Mouse (Mus musculus) embryonic facial prominence, embryonic 13.5 days (tissue): ENCODE measurements around the gene Dnajc22. TPM values are rescaled to one million over a fixed set of nuclear protein-coding genes. Genes with fewer than 3 reads are reported as not detected.
"Not testable (repeated sequence)": the region's sequence is repeated elsewhere in the genome, so short reads cannot be mapped to it uniquely, and the experiment has no call there.

Experiments used
- ATAC-seq: fragments of 200-750 bp; cut with Nextera tagmentation; 2 replicates; pipeline ENCODE4 v1.8.0; 2017; ENCODE audit warnings: low read depth; ENCODE audit not compliant: insufficient number of reproducible peaks, insufficient read depth, low FRiP score, low TSS enrichment
- H3K27ac ChIP-seq: fragments of 300-500 bp; sonication (generic); 2 replicates; pipeline ENCODE4 v1.5.1; 2015; ENCODE audit warnings: moderate library complexity, mild to moderate bottlenecking, inconsistent platforms
- H3K27me3 ChIP-seq: fragments of 300-500 bp; sonication (generic); 2 replicates; pipeline ENCODE4 v1.6.1; 2015; ENCODE audit warnings: mild to moderate bottlenecking, inconsistent platforms
- H3K36me3 ChIP-seq: fragments of 300-500 bp; sonication (generic); 2 replicates; pipeline ENCODE4 v1.6.1; 2015; ENCODE audit warnings: mild to moderate bottlenecking, inconsistent platforms
- H3K4me1 ChIP-seq: fragments of 300-500 bp; sonication (generic); 2 replicates; pipeline ENCODE4 v1.6.1; 2015; ENCODE audit warnings: inconsistent platforms
- H3K4me2 ChIP-seq: fragments of 300-500 bp; sonication (generic); 2 replicates; pipeline ENCODE4 v1.6.1; 2015; ENCODE audit warnings: moderate library complexity, mild to moderate bottlenecking, inconsistent platforms
- H3K4me3 ChIP-seq: fragments of 300-500 bp; sonication (generic); 2 replicates; pipeline ENCODE4 v1.5.1; 2015; ENCODE audit warnings: mild to moderate bottlenecking, inconsistent platforms
- H3K9ac ChIP-seq: fragments of 300-500 bp; sonication (generic); 2 replicates; pipeline ENCODE4 v1.6.1; 2015; ENCODE audit warnings: mild to moderate bottlenecking, inconsistent platforms
- H3K9me3 ChIP-seq: fragments of 300-500 bp; sonication (generic); 2 replicates; pipeline ENCODE4 v1.6.1; 2016; ENCODE audit warnings: inconsistent platforms
- WGBS: fragments of 180-500 bp; shearing (Covaris S2); methylation state at CpG from one replicate; pipeline ENCODE4 v1.1.7; 2015; ENCODE audit warnings: mixed read lengths; 5-methylcytosine and 5-hydroxymethylcytosine counted together
- polyA plus RNA-seq: library from polyadenylated mRNA; unstranded; fragments of >200 nt; fragmentation: Nextera tagmentation; extraction: Ambion mirVana; gene quantifications from 2 replicates; pipeline ENCODE4 v1.2.1, GENCODE M21; 2015

Gene Dnajc22
- polyA plus RNA-seq: 0.44 and 0.52 TPM in 2 replicates

- Histone ChIP-seq H3K27me3 (peaks cover 98% of the 10 kb centered on the region), H3K4me3 (peak within 1 kb of the TSS; percentile 43), H3K4me2 (peak within 1 kb of the TSS; percentile 74), H3K9me3 (no peaks in the 10 kb centered on the region), H3K4me1 (peaks cover 47% of the 10 kb centered on the region), H3K27ac (no peak within 1 kb of the TSS), H3K36me3 (no peaks in the 10 kb centered on the region), H3K9ac (peak within 1 kb of the TSS; percentile 59)
- no peak for ATAC-seq
- 21% methylated on average over 8 of the region's 8 CpGs for WGBS
Observed at GRCm38 (mm10) chr15:99092870-99093269, at the start of gene Dnajc22. TSS of gene Dnajc22 (plus strand) at chr15:99093170.

GRCm38 (mm10) chr15:99044854-99045253 is 48.1 kb upstream of the Dnajc22 start:
- H3K9me3 ChIP-seq: no peaks in the 10 kb centered on the region
- H3K4me3 ChIP-seq: no peak overlapping the region
- no peaks in the 10 kb centered on the region for H3K27me3 ChIP-seq
- 31% methylated on average over 3 of the region's 3 CpGs for WGBS
- ATAC-seq: no peak
- H3K27ac ChIP-seq: no peak overlapping the region
- H3K4me1 ChIP-seq: peaks cover 13% of the 10 kb centered on the region
- no peaks in the 10 kb centered on the region for H3K36me3 ChIP-seq
- H3K9ac ChIP-seq: no peak overlapping the region
- no peak overlapping the region for H3K4me2 ChIP-seq

GRCm38 (mm10) chr15:99045734-99046133 is 47.2 kb upstream of the Dnajc22 start:
- not testable (repeated sequence) for H3K9ac ChIP-seq, H3K27me3 ChIP-seq, H3K36me3 ChIP-seq, H3K27ac ChIP-seq, H3K4me2 ChIP-seq, H3K4me3 ChIP-seq, ATAC-seq, H3K9me3 ChIP-seq
- 85% methylated on average over 6 of the region's 6 CpGs for WGBS
- H3K4me1 ChIP-seq: peaks cover 10% of the 10 kb centered on the region

GRCm38 (mm10) chr15:99049473-99050253 is 43.3 kb upstream of the Dnajc22 start:
- no peak overlapping the region for H3K4me2 ChIP-seq
- H3K27ac ChIP-seq: no peak overlapping the region
- no peaks in the 10 kb centered on the region for H3K36me3 ChIP-seq
- no peak overlapping the region for H3K4me3 ChIP-seq
- peaks cover 33% of the 10 kb centered on the region for H3K27me3 ChIP-seq
- H3K9me3 ChIP-seq: no peaks in the 10 kb centered on the region
- peaks cover 8% of the 10 kb centered on the region for H3K4me1 ChIP-seq
- no peak overlapping the region for H3K9ac ChIP-seq
- no peak for ATAC-seq
- 37% methylated on average over 13 of the region's 13 CpGs for WGBS

GRCm38 (mm10) chr15:99053373-99053772 is 39.6 kb upstream of the Dnajc22 start:
- Histone ChIP-seq H3K27ac (no peak overlapping the region), H3K9me3 (no peaks in the 10 kb centered on the region), H3K4me1 (peaks cover 32% of the 10 kb centered on the region), H3K4me2 (no peak overlapping the region), H3K36me3 (no peaks in the 10 kb centered on the region), H3K4me3 (no peak overlapping the region), H3K9ac (0 out of 2 replicates have a peak overlapping the region, but pooled peaks have one; percentile 32), H3K27me3 (peaks cover 70% of the 10 kb centered on the region)
- no peak for ATAC-seq
- WGBS: 9% methylated on average over 9 of the region's 9 CpGs

GRCm38 (mm10) chr15:99055040-99055439 is 37.9 kb upstream of the Dnajc22 start, which contains the start of gene Prph:
TSS of gene Prph (plus strand) at chr15:99055174.
- Histone ChIP-seq H3K9me3 (no peaks in the 10 kb centered on the region), H3K9ac (peak within 1 kb of the TSS; percentile 56), H3K36me3 (no peaks in the 10 kb centered on the region), H3K4me2 (peak within 1 kb of the TSS; percentile 72), H3K27me3 (peaks cover 87% of the 10 kb centered on the region), H3K4me1 (peaks cover 32% of the 10 kb centered on the region), H3K27ac (no peak within 1 kb of the TSS), H3K4me3 (peak within 1 kb of the TSS; percentile 42)
- WGBS: 1% methylated on average over 28 of the region's 30 CpGs
- no peak for ATAC-seq

GRCm38 (mm10) chr15:99055511-99055961 is 37.4 kb upstream of the Dnajc22 start:
- Histone ChIP-seq H3K27ac (no peak overlapping the region), H3K4me2 (peak overlapping the region; percentile 72), H3K9ac (peak overlapping the region; percentile 56), H3K27me3 (peaks cover 92% of the 10 kb centered on the region), H3K36me3 (no peaks in the 10 kb centered on the region), H3K4me3 (peak overlapping the region; percentile 42), H3K9me3 (no peaks in the 10 kb centered on the region), H3K4me1 (peaks cover 32% of the 10 kb centered on the region)
- no peak; the same call in 1 of the 2 replicates for ATAC-seq
- under 1% methylated on average over 34 of the region's 37 CpGs for WGBS

GRCm38 (mm10) chr15:99056332-99056731 is 36.6 kb upstream of the Dnajc22 start:
- no peak for ATAC-seq
- WGBS: 3% methylated on average over 14 of the region's 14 CpGs
- Histone ChIP-seq H3K9me3 (no peaks in the 10 kb centered on the region), H3K27ac (no peak overlapping the region), H3K27me3 (peaks cover 94% of the 10 kb centered on the region), H3K4me2 (peak overlapping the region; percentile 72), H3K36me3 (no peaks in the 10 kb centered on the region), H3K4me3 (peak overlapping the region; percentile 42), H3K9ac (no peak overlapping the region), H3K4me1 (peaks cover 32% of the 10 kb centered on the region)

GRCm38 (mm10) chr15:99065557-99066165 is 27.3 kb upstream of the Dnajc22 start:
- no peak overlapping the region for H3K4me3 ChIP-seq
- ATAC-seq: no peak
- H3K27me3 ChIP-seq: peaks cover 32% of the 10 kb centered on the region
- H3K27ac ChIP-seq: no peak overlapping the region
- no peak overlapping the region for H3K4me2 ChIP-seq
- no peaks in the 10 kb centered on the region for H3K9me3 ChIP-seq
- H3K4me1 ChIP-seq: no peaks in the 10 kb centered on the region
- no peak overlapping the region for H3K9ac ChIP-seq
- H3K36me3 ChIP-seq: no peaks in the 10 kb centered on the region
- WGBS: 60% methylated on average over 12 of the region's 12 CpGs

- H3K27ac ChIP-seq: no peak overlapping the region
- no peaks in the 10 kb centered on the region for H3K9me3 ChIP-seq
- 73% methylated on average over 1 of the region's 1 CpGs for WGBS
- H3K9ac ChIP-seq: no peak overlapping the region
- H3K36me3 ChIP-seq: peaks cover 5% of the 10 kb centered on the region; the same call in 1 of the 2 replicates
- H3K4me2 ChIP-seq: no peak overlapping the region
- H3K4me3 ChIP-seq: no peak overlapping the region
- H3K27me3 ChIP-seq: peaks cover 8% of the 10 kb centered on the region
- H3K4me1 ChIP-seq: peaks cover 20% of the 10 kb centered on the region
- ATAC-seq: no peak
Observed at GRCm38 (mm10) chr15:99071988-99072387, 21.0 kb upstream of the Dnajc22 start.

GRCm38 (mm10) chr15:99074019-99074599 is 18.9 kb upstream of the Dnajc22 start, which contains the start of gene Troap:
TSS of gene Troap (plus strand) at chr15:99074575.
- 24% methylated on average over 9 of the region's 9 CpGs for WGBS
- H3K4me3 ChIP-seq: peak within 1 kb of the TSS; percentile 69
- H3K4me2 ChIP-seq: peak within 1 kb of the TSS; percentile 93
- H3K36me3 ChIP-seq: peaks cover 23% of the 10 kb centered on the region
- peaks cover 37% of the 10 kb centered on the region for H3K4me1 ChIP-seq
- peak within 1 kb of the TSS; percentile 94 for H3K27ac ChIP-seq
- no peaks in the 10 kb centered on the region for H3K9me3 ChIP-seq
- peaks cover 4% of the 10 kb centered on the region for H3K27me3 ChIP-seq
- peak within 1 kb of the TSS; percentile 84 for H3K9ac ChIP-seq
- ATAC-seq: 0 out of 2 replicates have a peak, but pooled peaks have one; percentile 2
